Mouse (Mus musculus): ENCODE data around the gene Grik2.
"Not testable (repeated sequence)": the region's sequence is repeated elsewhere in the genome, so short reads cannot be mapped to it uniquely, and the experiment has no call there.

The Grik2 gene

GRCm38 (mm10) chr10:49652320-49652719 is 136.2 kb downstream of the Grik2 start:
- DNase-seq (ENCODE audit: low read depth) = no peak

GRCm38 (mm10) chr10:49647116-49647515 is 141.4 kb downstream of the Grik2 start:
- no peak for DNase-seq (ENCODE audit: low read depth)

GRCm38 (mm10) chr10:49639901-49640300 is 148.7 kb downstream of the Grik2 start:
- DNase-seq (ENCODE audit: low read depth) = no peak

- DNase-seq (ENCODE audit: low read depth) = no peak
Measured at GRCm38 (mm10) chr10:49623951-49624350, 164.6 kb downstream of the Grik2 start.

GRCm38 (mm10) chr10:49597652-49598051 is 190.9 kb downstream of the Grik2 start:
- no peak for DNase-seq (ENCODE audit: low read depth)

GRCm38 (mm10) chr10:49573514-49573913 is 215.1 kb downstream of the Grik2 start:
- DNase-seq (ENCODE audit: low read depth) = no peak

- no peak for DNase-seq (ENCODE audit: low read depth)
Measured at GRCm38 (mm10) chr10:49559872-49560407, 228.6 kb downstream of the Grik2 start.

- no peak for DNase-seq (ENCODE audit: low read depth)
Measured at GRCm38 (mm10) chr10:49542249-49542648, 246.3 kb downstream of the Grik2 start.

- no peak for DNase-seq (ENCODE audit: low read depth)
Measured at GRCm38 (mm10) chr10:49519752-49520151, 268.8 kb downstream of the Grik2 start.

GRCm38 (mm10) chr10:49500628-49501027 is 287.9 kb downstream of the Grik2 start:
- no peak for DNase-seq (ENCODE audit: low read depth)

GRCm38 (mm10) chr10:49497302-49497701 is 291.3 kb downstream of the Grik2 start:
- no peak for DNase-seq (ENCODE audit: low read depth)

- DNase-seq (ENCODE audit: low read depth) = no peak
Measured at GRCm38 (mm10) chr10:49481439-49481838, 307.1 kb downstream of the Grik2 start.

GRCm38 (mm10) chr10:49480085-49480749 is 308.3 kb downstream of the Grik2 start:
- no peak for DNase-seq (ENCODE audit: low read depth)

GRCm38 (mm10) chr10:49473613-49474012 is 315.0 kb downstream of the Grik2 start:
- DNase-seq (ENCODE audit: low read depth) = no peak

GRCm38 (mm10) chr10:49456791-49457190 is 331.8 kb downstream of the Grik2 start:
- DNase-seq (ENCODE audit: low read depth) = no peak

GRCm38 (mm10) chr10:49453535-49453934 is 335.0 kb downstream of the Grik2 start:
- DNase-seq (ENCODE audit: low read depth) = no peak

- no peak for DNase-seq (ENCODE audit: low read depth)
Measured at GRCm38 (mm10) chr10:49441369-49441768, 347.2 kb downstream of the Grik2 start.

- no peak for DNase-seq (ENCODE audit: low read depth)
Measured at GRCm38 (mm10) chr10:49437057-49437456, 351.5 kb downstream of the Grik2 start.

GRCm38 (mm10) chr10:49436301-49436700 is 352.3 kb downstream of the Grik2 start:
- DNase-seq (ENCODE audit: low read depth) = no peak

GRCm38 (mm10) chr10:49432825-49433224 is 355.7 kb downstream of the Grik2 start:
- no peak for DNase-seq (ENCODE audit: low read depth)

- not testable (repeated sequence) for DNase-seq (ENCODE audit: low read depth)
Measured at GRCm38 (mm10) chr10:49417206-49417605, 371.4 kb downstream of the Grik2 start.

GRCm38 (mm10) chr10:49382996-49383395 is 405.6 kb downstream of the Grik2 start:
- DNase-seq (ENCODE audit: low read depth) = no peak

GRCm38 (mm10) chr10:49381852-49382251 is 406.7 kb downstream of the Grik2 start:
- DNase-seq (ENCODE audit: low read depth) = no peak

GRCm38 (mm10) chr10:49368601-49369000 is 420.0 kb downstream of the Grik2 start:
- DNase-seq (ENCODE audit: low read depth) = no peak
